Mouse (Mus musculus) left cerebral cortex, adult 11 months (tissue): ENCODE data around the gene Ddc.

Experiments
- DNase-seq: peaks from one replicate; pipeline ENCODE4 v3.0.0; 2022; ENCODE audit warnings: low spot score

The Ddc gene

GRCm38 (mm10) chr11:11877891-11878277 lies 20.1 kb downstream of the Ddc start:
- DNase-seq = no peak

GRCm38 (mm10) chr11:11876366-11876765 lies 21.6 kb downstream of the Ddc start:
- DNase-seq = no peak

GRCm38 (mm10) chr11:11875230-11875629 lies 22.7 kb downstream of the Ddc start:
- DNase-seq = no peak

GRCm38 (mm10) chr11:11873023-11873908 lies 24.7 kb downstream of the Ddc start:
- no peak for DNase-seq

GRCm38 (mm10) chr11:11872140-11872795 lies 25.7 kb downstream of the Ddc start:
- no peak for DNase-seq

GRCm38 (mm10) chr11:11871197-11871813 lies 26.6 kb downstream of the Ddc start:
- no peak for DNase-seq

- DNase-seq = no peak
These were observed 29.9 kb downstream of the Ddc start for GRCm38 (mm10) chr11:11867971-11868481.

- no peak for DNase-seq
These were observed 31.2 kb downstream of the Ddc start for GRCm38 (mm10) chr11:11866696-11867095.

GRCm38 (mm10) chr11:11865128-11865527 lies 32.8 kb downstream of the Ddc start:
- DNase-seq = no peak

GRCm38 (mm10) chr11:11864446-11865101 lies 33.4 kb downstream of the Ddc start:
- DNase-seq = no peak

GRCm38 (mm10) chr11:11862502-11862901 lies 35.4 kb downstream of the Ddc start:
- DNase-seq = no peak

GRCm38 (mm10) chr11:11856959-11857358 lies 41.0 kb downstream of the Ddc start:
- no peak for DNase-seq

- no peak for DNase-seq
These were observed 42.2 kb downstream of the Ddc start for GRCm38 (mm10) chr11:11855685-11856131.

GRCm38 (mm10) chr11:11855061-11855672 lies 42.8 kb downstream of the Ddc start:
- DNase-seq = no peak

- DNase-seq = no peak
These were observed 44.0 kb downstream of the Ddc start for GRCm38 (mm10) chr11:11853731-11854461.

- DNase-seq = no peak
These were observed 45.9 kb downstream of the Ddc start for GRCm38 (mm10) chr11:11851957-11852505.

GRCm38 (mm10) chr11:11850476-11851267 lies 47.3 kb downstream of the Ddc start:
- DNase-seq = no peak

- DNase-seq = no peak
These were observed 48.2 kb downstream of the Ddc start for GRCm38 (mm10) chr11:11849513-11850311.

- no peak for DNase-seq
These were observed 49.5 kb downstream of the Ddc start for GRCm38 (mm10) chr11:11848467-11848866.
